Mouse (Mus musculus) spleen, adult 2 months (tissue): ENCODE results near the gene Ces1a. TPM values are rescaled to one million over a fixed set of nuclear protein-coding genes. Genes with fewer than 3 reads are reported as not detected.

Experiments
- DNase-seq, 2 experiments: peaks; one replicate each; pipeline versions ENCODE4 v3.0.0 to v3.0.0-alpha.2; 2012 to 2021; ENCODE audit warnings: low spot score in 2 of 2, low read depth in 1 of 2
- H3K27ac ChIP-seq: fragments of 200-500 bp; 2 replicates; pipeline ENCODE4 v1.5.1; 2012; ENCODE audit warnings: low read length, inconsistent platforms; ENCODE audit not compliant: insufficient read depth
- H3K27me3 ChIP-seq: fragments of 200-500 bp; 2 replicates; pipeline ENCODE4 v1.6.1; 2012; ENCODE audit warnings: mild to moderate bottlenecking, moderate library complexity, low read length, inconsistent platforms; ENCODE audit not compliant: control insufficient read depth, insufficient read depth
- H3K36me3 ChIP-seq: fragments of 200-500 bp; 2 replicates; pipeline ENCODE4 v1.6.1; 2012; ENCODE audit warnings: mild to moderate bottlenecking, low read length, inconsistent platforms; ENCODE audit not compliant: control insufficient read depth, insufficient read depth
- H3K4me1 ChIP-seq: fragments of 200-500 bp; 2 replicates; pipeline ENCODE4 v1.6.1; 2011; ENCODE audit warnings: inconsistent platforms; ENCODE audit not compliant: control insufficient read depth, insufficient read depth, insufficient read length
- H3K4me3 ChIP-seq: fragments of 200-500 bp; 2 replicates; pipeline ENCODE4 v1.5.1; 2011; ENCODE audit warnings: mild to moderate bottlenecking, inconsistent platforms; ENCODE audit not compliant: insufficient read depth, insufficient read length; ENCODE audit errors: extremely low read depth
- CTCF ChIP-seq: fragments of 200-500 bp; IDR thresholded peaks from 2 replicates; pipeline ENCODE4 v1.5.1; 2011; ENCODE audit warnings: mild to moderate bottlenecking, inconsistent platforms; ENCODE audit not compliant: insufficient read depth, insufficient read length, insufficient replicate concordance; ENCODE audit errors: extremely low read depth
- POLR2A ChIP-seq: fragments of 200-500 bp; IDR thresholded peaks from 2 replicates; pipeline ENCODE4 v1.6.1; 2011; ENCODE audit warnings: low read depth, low read length, inconsistent platforms
- WGBS: fragments of 180-500 bp; shearing (Covaris S2); methylation state at CpG from one replicate; pipeline ENCODE4 v1.1.7; 2018; 5-methylcytosine and 5-hydroxymethylcytosine counted together
- polyA plus RNA-seq: library from polyadenylated mRNA; depleted of rRNA; stranded (reverse); fragments of >200 nt; gene quantifications from 2 replicates; pipeline ENCODE4 v1.2.3, GENCODE M21; 2012; rRNA removed

Gene Ces1a
- polyA plus RNA-seq, 1 experiment, result not detected

DNA sequence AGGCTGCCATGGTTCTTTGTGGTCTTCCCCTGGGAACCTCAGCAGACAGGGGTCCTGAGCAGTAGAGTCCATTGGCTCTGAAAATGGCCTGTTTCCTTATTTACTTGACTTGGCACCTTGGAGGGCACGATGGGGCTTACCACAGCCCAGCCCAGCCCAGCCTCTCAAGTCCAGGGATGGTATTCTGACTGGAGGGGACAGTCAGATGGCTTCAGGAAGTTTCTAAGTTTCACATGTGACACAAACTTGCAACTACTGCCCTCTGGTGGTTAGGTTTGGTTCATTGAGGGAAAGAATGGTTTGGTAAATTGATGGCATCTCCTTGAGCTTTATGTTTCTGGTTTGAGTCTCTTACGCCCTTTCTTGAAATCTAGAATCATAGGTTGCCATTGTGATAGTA lies 49.4 kb downstream of the Ces1a start:
- no peak overlapping the region for H3K4me3 ChIP-seq
- H3K27ac ChIP-seq, result no peak overlapping the region
- no peaks in the 10 kb centered on the region for H3K27me3 ChIP-seq
- WGBS, result 49% methylated on average over 2 of the region's 2 CpGs
- no peaks in the 10 kb centered on the region for H3K36me3 ChIP-seq
- no peaks in the 10 kb centered on the region for H3K4me1 ChIP-seq
- TF ChIP-seq POLR2A (no peak), CTCF (no peak)
- no peak for DNase-seq

DNA sequence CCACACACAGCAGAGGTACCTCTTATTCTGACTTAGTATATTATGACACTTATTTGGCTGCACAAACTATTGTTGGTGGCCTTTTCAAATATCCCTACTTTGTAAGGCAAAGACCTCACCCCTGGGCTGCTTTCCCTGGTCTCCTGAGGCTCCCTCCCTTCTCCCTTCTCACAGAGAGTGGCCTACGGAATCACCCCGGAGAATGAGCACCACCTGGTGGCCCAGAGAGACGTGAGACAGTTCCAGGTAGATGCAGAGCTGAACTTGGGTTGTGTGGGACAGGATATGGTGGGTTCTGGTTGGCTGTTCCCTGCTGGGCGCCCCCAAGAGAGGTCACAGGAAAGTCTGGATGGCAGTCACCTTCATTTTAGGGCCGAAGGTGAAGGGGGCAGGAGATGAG lies 51.2 kb downstream of the Ces1a start:
- H3K4me3 ChIP-seq, result no peak overlapping the region
- no peaks in the 10 kb centered on the region for H3K27me3 ChIP-seq
- H3K36me3 ChIP-seq, result no peaks in the 10 kb centered on the region
- no peak for DNase-seq
- H3K4me1 ChIP-seq, result no peaks in the 10 kb centered on the region
- WGBS, result 21% methylated on average over 5 of the region's 5 CpGs
- no peak for TF ChIP-seq POLR2A
- TF ChIP-seq CTCF, result peak; percentile 13; the same call in 1 of the 2 replicates
- no peak overlapping the region for H3K27ac ChIP-seq

DNA sequence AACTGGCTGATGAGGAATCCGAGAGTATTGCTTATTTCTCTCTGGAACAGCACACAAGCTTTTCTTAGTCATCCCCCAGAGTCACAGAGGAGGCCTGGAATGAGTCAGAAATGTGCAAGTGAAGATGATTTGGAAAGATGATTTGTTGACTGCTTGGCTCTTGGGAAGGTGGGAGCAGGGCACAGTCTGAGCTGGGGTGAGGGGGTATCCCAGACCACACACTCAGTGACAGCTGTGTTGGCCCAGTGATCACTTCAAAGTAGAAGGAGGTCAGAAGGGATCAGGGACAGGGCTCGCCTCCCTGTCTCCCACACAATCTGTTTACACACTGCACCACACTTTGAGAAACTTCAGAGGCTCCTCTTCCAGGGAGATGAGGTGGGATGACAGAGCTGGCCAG lies 63.6 kb downstream of the Ces1a start:
- TF ChIP-seq CTCF (no peak), POLR2A (no peak)
- DNase-seq, result no peak
- Histone ChIP-seq H3K27ac (no peak overlapping the region), H3K27me3 (no peaks in the 10 kb centered on the region), H3K4me1 (no peaks in the 10 kb centered on the region), H3K4me3 (no peak overlapping the region), H3K36me3 (no peaks in the 10 kb centered on the region)
- WGBS, result 61% methylated on average over 2 of the region's 2 CpGs

DNA sequence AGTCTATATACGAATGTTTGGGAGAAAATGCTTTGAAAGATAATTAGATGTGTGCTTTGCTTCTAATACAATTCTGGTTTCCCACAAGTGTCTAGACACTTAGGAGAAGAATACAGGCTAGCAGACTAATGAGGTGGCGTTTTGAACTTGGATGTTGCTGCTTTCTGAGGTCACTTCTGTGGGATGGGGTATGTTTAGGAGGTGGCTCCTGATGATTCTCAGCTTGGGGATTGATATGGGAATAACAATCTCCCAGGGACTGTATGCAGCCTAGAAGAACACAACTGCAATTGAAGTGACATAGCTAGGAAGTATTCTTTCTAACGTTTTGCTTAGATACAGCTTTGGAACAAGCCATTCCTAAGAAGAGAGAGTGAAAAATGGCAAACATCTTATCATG lies 65.5 kb downstream of the Ces1a start:
- Histone ChIP-seq H3K4me1 (no peaks in the 10 kb centered on the region), H3K27me3 (no peaks in the 10 kb centered on the region), H3K4me3 (no peak overlapping the region), H3K27ac (no peak overlapping the region), H3K36me3 (no peaks in the 10 kb centered on the region)
- WGBS, result 83% methylated on average over 3 of the region's 3 CpGs
- DNase-seq, result no peak
- TF ChIP-seq POLR2A (no peak), CTCF (no peak)

DNA sequence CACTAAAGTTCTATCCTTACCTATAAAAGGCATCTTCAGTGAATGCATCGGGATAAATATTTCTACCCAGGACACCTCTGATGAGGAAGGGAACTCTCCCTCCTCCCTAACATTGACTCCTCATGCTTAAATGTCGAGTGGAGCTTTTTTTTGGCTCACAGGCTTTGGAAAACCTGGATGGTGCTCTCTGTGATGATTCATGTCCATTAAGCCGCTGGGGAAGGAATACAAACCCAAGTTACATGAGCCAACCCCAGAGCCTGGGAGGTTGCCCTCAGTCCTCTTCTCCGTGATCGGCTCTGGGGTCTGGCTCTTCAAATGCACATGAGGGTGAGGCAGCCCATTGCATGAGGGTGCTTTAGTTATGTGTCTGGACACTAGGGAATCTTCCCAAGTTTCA lies 71.3 kb downstream of the Ces1a start:
- TF ChIP-seq POLR2A, result no peak
- 91% methylated on average over 5 of the region's 5 CpGs for WGBS
- Histone ChIP-seq H3K4me3 (no peak overlapping the region), H3K36me3 (no peaks in the 10 kb centered on the region), H3K27me3 (no peaks in the 10 kb centered on the region), H3K4me1 (no peaks in the 10 kb centered on the region), H3K27ac (no peak overlapping the region)
- DNase-seq, result no peak

DNA sequence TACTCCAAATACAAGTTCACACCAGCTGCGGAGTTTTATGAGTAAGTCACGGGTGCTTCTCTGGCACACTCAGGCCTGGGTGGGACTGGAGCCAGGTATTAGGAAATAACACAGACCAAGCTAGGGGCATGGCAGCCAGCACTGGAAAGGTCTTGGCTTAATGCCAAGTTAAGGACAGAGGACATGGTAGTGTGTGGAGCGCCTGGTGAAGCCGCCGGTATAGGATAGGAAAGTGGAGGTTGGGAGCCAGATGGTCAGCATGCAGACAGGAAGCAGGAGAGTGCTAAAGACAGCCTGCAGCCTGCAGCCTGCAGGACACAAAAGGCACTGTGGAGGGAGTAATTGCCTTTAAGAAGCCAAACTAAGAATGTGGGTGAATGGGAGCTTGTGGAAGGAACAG lies 75.0 kb downstream of the Ces1a start:
- H3K27ac ChIP-seq, result no peak overlapping the region
- no peaks in the 10 kb centered on the region for H3K4me1 ChIP-seq
- DNase-seq, result no peak
- TF ChIP-seq POLR2A (no peak), CTCF (no peak)
- H3K4me3 ChIP-seq, result no peak overlapping the region
- H3K36me3 ChIP-seq, result no peaks in the 10 kb centered on the region
- WGBS, result 73% methylated on average over 5 of the region's 5 CpGs
- H3K27me3 ChIP-seq, result no peaks in the 10 kb centered on the region

Other genes starting within 250 kb of the Ces1a start
- 14.2 and 18.3 TPM in 2 replicates for gene Mmp2, start 220.9 kb downstream of the Ces1a start, polyA plus RNA-seq
- 9.2 and 11.2 TPM in 2 replicates for gene Lpcat2, start 192.9 kb downstream of the Ces1a start, polyA plus RNA-seq
- 0.14 and 0.49 TPM in 2 replicates for gene Capns2, start 146.8 kb downstream of the Ces1a start, polyA plus RNA-seq
- gene Slc6a2, start 88.1 kb downstream of the Ces1a start, polyA plus RNA-seq, result 0.01 TPM in 1 of 2 replicates, not detected in the other
- gene Ces1b, start 31.8 kb upstream of the Ces1a start, polyA plus RNA-seq, result not detected in 2 replicates
- 0.06 and 0.12 TPM in 2 replicates for gene Ces1c, start 83.1 kb upstream of the Ces1a start, polyA plus RNA-seq
- 2.1 and 3.6 TPM in 2 replicates for gene Ces1d, start 149.6 kb upstream of the Ces1a start, polyA plus RNA-seq
- gene Ces1e, start 181.4 kb upstream of the Ces1a start, polyA plus RNA-seq, result 0.08 and 0.20 TPM in 2 replicates
- gene Ces1f, start 231.6 kb upstream of the Ces1a start, polyA plus RNA-seq, result 0.07 TPM in 1 of 2 replicates, not detected in the other